In genomic region chr9:66155534-66155933, GRCm38 (mm10) we compare ENCODE assay signal across 20 mouse cellular contexts. TPM values are rescaled to one million over a fixed set of nuclear protein-coding genes. Genes with fewer than 3 reads are reported as not detected.
DNase-seq lines count a peak whose midpoint lies in the region; TF ChIP-seq lines count a peak whose summit lies in the region.
"Had no signal": no experiment of that assay in that cellular context is flagged by ENCODE, and none has a peak within 500 bp of the region (broad histone marks: within the 10 kb centered on the region; RNA-seq: fewer than 3 reads in every experiment).

No protein-coding gene starts in this region.

- in situ Hi-C loops in CH12.LX (cut with MboI; ENCODE audit: low pct_ligation_motif_present, low pct_unique_long_range_greater_than_20kb, low sequenced_read_pairs): loop anchor here (10.0 to 25.0 kb wide), 2 partner anchors 129 to 257 kb away; no protein-coding TSS in a partner anchor

- H3K27me3 ChIP-seq in heart, adult 2 months (ENCODE audit: control insufficient read depth, insufficient read depth, low read length): no peaks in the 10 kb centered on the region
- no peaks in the 10 kb centered on the region for H3K27me3 ChIP-seq in liver, adult 2 months (ENCODE audit: control insufficient read depth, insufficient read depth, low read length)
- H3K27me3 ChIP-seq in CH12.LX (replicated peaks): no peaks in the 10 kb centered on the region
- peaks cover 59% of the 10 kb centered on the region for H3K27me3 ChIP-seq in forebrain, embryonic 10.5 days (ENCODE audit: poor library complexity, severe bottlenecking)

- WGBS in heart, adult 2 months: 94% methylated on average over 1 of the region's 1 CpGs
- 92% methylated on average over 1 of the region's 1 CpGs for WGBS in liver, adult 2 months
- 85% methylated on average over 1 of the region's 1 CpGs for WGBS in forebrain, embryonic 10.5 days

- no peak overlapping the region for H3K27ac ChIP-seq in heart, adult 2 months
- H3K27ac ChIP-seq in liver, adult 2 months (replicated peaks; ENCODE audit: insufficient read depth, low read depth, low read length): 0 out of 2 replicates have a peak overlapping the region, but pooled peaks have one; percentile 3
- no peak overlapping the region for H3K27ac ChIP-seq in CH12.LX (ENCODE audit: insufficient read depth, low read depth)
- no peak overlapping the region for H3K27ac ChIP-seq in forebrain, embryonic 10.5 days
- H3K27ac ChIP-seq: embryonic facial prominence, embryonic 13.5 days; midbrain, embryonic 12.5 days; neural tube, embryonic 15.5 days had no signal

- intact Hi-C loops in heart, adult 2 months (cut with DNase I): loop anchor here (5.0 kb wide), 1 partner anchor 217 kb away; no protein-coding TSS in a partner anchor

- no peak overlapping the region for H3K4me2 ChIP-seq in CH12.LX (ENCODE audit: insufficient read depth, low read depth, poor library complexity, severe bottlenecking)
- H3K4me2 ChIP-seq: embryonic facial prominence, embryonic 13.5 days; heart, embryonic 12.5 days; midbrain, embryonic 12.5 days; neural tube, embryonic 15.5 days had no signal

- dilution Hi-C loops in CH12.LX (cut with MboI; ENCODE audit: extremely low pct_ligation_motif_present, extremely low pct_unique_long_range_greater_than_20kb, low sequenced_read_pairs): no loop called here

- H3K79me2 ChIP-seq in heart, adult 2 months (replicated peaks; ENCODE audit: control insufficient read depth, insufficient read depth, low read length): no peaks in the 10 kb centered on the region
- peaks cover 16% of the 10 kb centered on the region; the same call in 1 of the 2 replicates for H3K79me2 ChIP-seq in liver, adult 2 months (ENCODE audit: control insufficient read depth, insufficient read depth, low read length)
- 0 out of 2 replicates have a peak, but pooled peaks cover 3% of the 10 kb centered on the region for H3K79me2 ChIP-seq in CH12.LX (replicated peaks; ENCODE audit: control insufficient read depth, extremely low read depth, insufficient read depth, poor library complexity, severe bottlenecking)

- no peak for DNase-seq in heart, adult 2 months
- no peak for DNase-seq in heart, adult 11 months
- DNase-seq in liver, adult 2 months (ENCODE audit: extremely low read depth, low read depth, low spot score): no peak
- DNase-seq in liver (no peak), CH12.LX (ENCODE audit: extremely low read depth) (no peak)
- DNase-seq in brain, embryonic 14.5 days (ENCODE audit: low read depth): peak; percentile 4
- DNase-seq in right cerebral cortex, postnatal 25 days: no peak
- DNase-seq in forebrain, embryonic 10.5 days (ENCODE audit: extremely low spot score, low spot score): no peak
- DNase-seq: adrenal gland, postnatal 36 days; cerebellum, adult 9-10 months; gastrocnemius, postnatal 36 days; heart, postnatal 36 days; kidney, adult 8-10 months; lung, adult 2 months; right cerebral cortex, postnatal 4 days had no signal

- peaks cover 8% of the 10 kb centered on the region for H3K4me1 ChIP-seq in heart, adult 2 months (ENCODE audit: control insufficient read depth, insufficient read depth, low read length)
- H3K4me1 ChIP-seq in liver, adult 2 months (ENCODE audit: control insufficient read depth, insufficient read depth, low read length): peaks cover 23% of the 10 kb centered on the region
- H3K4me1 ChIP-seq in CH12.LX (ENCODE audit: control insufficient read depth in 1 of 2, insufficient read depth in 2 of 2): peaks cover 26 to 57% of the 10 kb centered on the region in 2 experiments
- H3K4me1 ChIP-seq in forebrain, embryonic 10.5 days: peaks cover 13% of the 10 kb centered on the region

- TF ChIP-seq EP300 in heart, adult 2 months (IDR thresholded peaks at IDR 0.05; ENCODE audit: insufficient read depth, low read depth, low read length): no peak
- TF ChIP-seq EP300 in CH12.LX (IDR thresholded peaks at IDR 0.05; ENCODE audit: low read length): no peak

- no peak; the same call in 1 of the 2 replicates for TF ChIP-seq RAD21 in CH12.LX (IDR thresholded peaks at IDR 0.05; ENCODE audit: low read depth, low read length)

- H3K9me3 ChIP-seq in CH12.LX (replicated peaks; ENCODE audit: low read length): peaks cover 3% of the 10 kb centered on the region
- no peaks in the 10 kb centered on the region for H3K9me3 ChIP-seq in forebrain, embryonic 10.5 days
- H3K9me3 ChIP-seq: embryonic facial prominence, embryonic 13.5 days; heart, embryonic 12.5 days; midbrain, embryonic 12.5 days; neural tube, embryonic 15.5 days had no signal

- peak; percentile 55 for TF ChIP-seq CTCF in heart, adult 2 months (IDR thresholded peaks at IDR 0.05)
- no peak for TF ChIP-seq CTCF in liver, adult 2 months (IDR thresholded peaks at IDR 0.05; ENCODE audit: low read depth, low read length)
- TF ChIP-seq CTCF in CH12.LX (conservative IDR thresholded peaks at IDR 0.05 in 1 of 2, IDR thresholded peaks at IDR 0.05 in 1 of 2; ENCODE audit: low read depth in 2 of 2, low read length in 2 of 2): peak in 1 of 2 experiments; percentile 49; a peak in 2 of 4 replicates
- TF ChIP-seq CTCF in brain, embryonic 14.5 days (IDR thresholded peaks at IDR 0.05; ENCODE audit: borderline replicate concordance, extremely low read depth, insufficient read depth, insufficient read length): no peak

- TF ChIP-seq POLR2A in heart, adult 2 months (IDR thresholded peaks at IDR 0.05; ENCODE audit: insufficient read depth, low read depth, low read length): no peak
- no peak for TF ChIP-seq POLR2A in liver, adult 2 months (IDR thresholded peaks at IDR 0.05; ENCODE audit: extremely low read depth, insufficient read depth, low read length)
- no peak for TF ChIP-seq POLR2A in CH12.LX (IDR thresholded peaks at IDR 0.05; ENCODE audit: low read depth, low read length)
- no peak for TF ChIP-seq POLR2A in brain, embryonic 14.5 days (IDR thresholded peaks at IDR 0.05; ENCODE audit: borderline replicate concordance, extremely low read depth, insufficient read depth, insufficient read length, poor library complexity, severe bottlenecking)

- H3K36me3 ChIP-seq in heart, adult 2 months (ENCODE audit: control insufficient read depth, insufficient read depth, low read length): no peaks in the 10 kb centered on the region
- no peaks in the 10 kb centered on the region for H3K36me3 ChIP-seq in liver, adult 2 months (ENCODE audit: control insufficient read depth, insufficient read depth, low read length)
- H3K36me3 ChIP-seq in CH12.LX (replicated peaks in 1 of 2; ENCODE audit: control insufficient read depth in 1 of 2, insufficient read depth in 1 of 2, low read length in 1 of 2): peaks cover 0 to 4% of the 10 kb centered on the region in 2 experiments
- H3K36me3 ChIP-seq in forebrain, embryonic 10.5 days (replicated peaks): no peaks in the 10 kb centered on the region
- H3K36me3 ChIP-seq: embryonic facial prominence, embryonic 13.5 days; heart, embryonic 12.5 days; midbrain, embryonic 12.5 days; neural tube, embryonic 15.5 days had no signal

- no peak overlapping the region for H3K4me3 ChIP-seq in heart, adult 2 months
- no peak overlapping the region for H3K4me3 ChIP-seq in liver, adult 2 months (ENCODE audit: insufficient read depth, low read depth, low read length)
- no peak overlapping the region for H3K4me3 ChIP-seq in CH12.LX (replicated peaks in 1 of 3; ENCODE audit: low read depth in 2 of 3, low read length in 2 of 3, poor library complexity in 1 of 3)
- no peak overlapping the region for H3K4me3 ChIP-seq in forebrain, embryonic 10.5 days
- H3K4me3 ChIP-seq: embryonic facial prominence, embryonic 13.5 days; heart, embryonic 12.5 days; midbrain, embryonic 12.5 days; myocyte; neural tube, embryonic 15.5 days had no signal

- no peak overlapping the region for H3K9ac ChIP-seq in heart, adult 2 months (ENCODE audit: low read depth, low read length)
- H3K9ac ChIP-seq in liver, adult 2 months (ENCODE audit: low read depth, low read length): no peak overlapping the region
- no peak overlapping the region for H3K9ac ChIP-seq in CH12.LX (ENCODE audit: insufficient read depth, low read depth)
- H3K9ac ChIP-seq: embryonic facial prominence, embryonic 13.5 days; heart, embryonic 12.5 days; midbrain, embryonic 12.5 days; neural tube, embryonic 15.5 days had no signal

TF ChIP-seq in CH12.LX, 34 proteins besides CTCF, POLR2A, EP300 and RAD21:
- TF ChIP-seq GABPA (IDR thresholded peaks at IDR 0.05; ENCODE audit: insufficient replicate concordance, low read depth, low read length) (no peak), MAFK (IDR thresholded peaks at IDR 0.05; ENCODE audit: insufficient replicate concordance, low read length) (no peak), ELF1 (IDR thresholded peaks at IDR 0.05; ENCODE audit: low read depth, low read length) (no peak), ZNF384 (IDR thresholded peaks at IDR 0.05; ENCODE audit: low read depth, low read length) (peak; percentile 17; the same call in 1 of the 2 replicates), IRF4 (IDR thresholded peaks at IDR 0.05; ENCODE audit: low read depth, low read length) (no peak)

RNA-seq across cellular contexts. Expression of gene Dapk2, which starts 2.5 kb away (rescaled TPM):
- 1 to 10 TPM; 5.8 TPM for total RNA-seq in heart, adult 2 months (2021)
- polyA plus RNA-seq in heart, adult 2 months (2012; rRNA removed): 5.6 and 8.5 TPM in 2 replicates
- total RNA-seq in liver, adult 2 months (2014; rRNA removed): 9.6 and 11.0 TPM in 2 replicates
- 4.3 and 6.2 TPM in 2 replicates for polyA plus RNA-seq in liver, adult 2 months (2012; rRNA removed)
- total RNA-seq in CH12.LX (2012; rRNA removed): 28.4 and 39.0 TPM in 2 replicates
- 60.3 and 62.4 TPM in 2 replicates for total RNA-seq in CH12.LX (2014; rRNA removed)
- polyA plus RNA-seq in CH12.LX (2012; ENCODE audit: insufficient read length, low read depth): 25.2 and 26.7 TPM in 2 replicates
- polyA plus RNA-seq in brain, embryonic 14.5 days (2012; rRNA removed): 1.0 and 1.1 TPM in 2 replicates
- 7.6 and 8.9 TPM in 2 replicates for polyA plus RNA-seq in forebrain, embryonic 10.5 days (2016; fragmentation: Nextera tagmentation; extraction: Ambion mirVana)

RNA-seq across cellular contexts. Expression of gene Ciao2a, which starts 29.1 kb away (rescaled TPM):
- 10 to 100 TPM; 59.7 to 68.1 TPM for total RNA-seq in heart, adult 2 months (2021)
- polyA plus RNA-seq in heart, adult 2 months (2012; rRNA removed): 19.5 and 31.2 TPM in 2 replicates
- total RNA-seq in liver, adult 2 months (2014; rRNA removed): 47.0 and 50.5 TPM in 2 replicates
- 13.6 and 16.4 TPM in 2 replicates for polyA plus RNA-seq in liver, adult 2 months (2012; rRNA removed)
- 144 and 180 TPM in 2 replicates for total RNA-seq in CH12.LX (2012; rRNA removed)
- total RNA-seq in CH12.LX (2014; rRNA removed): 359 and 411 TPM in 2 replicates
- polyA plus RNA-seq in CH12.LX (2012; ENCODE audit: insufficient read length, low read depth): 197 and 246 TPM in 2 replicates
- 35.8 and 36.3 TPM in 2 replicates for polyA plus RNA-seq in brain, embryonic 14.5 days (2012; rRNA removed)
- 166 and 168 TPM in 2 replicates for polyA plus RNA-seq in forebrain, embryonic 10.5 days (2016; fragmentation: Nextera tagmentation; extraction: Ambion mirVana)

RNA-seq across cellular contexts. Expression of gene Snx1, which starts 29.1 kb away (rescaled TPM):
- total RNA-seq in heart, adult 2 months (2021): 10 to 100 TPM; 24.8 to 27.6 TPM
- polyA plus RNA-seq in heart, adult 2 months (2012; rRNA removed): 19.2 and 25.2 TPM in 2 replicates
- 21.3 and 22.1 TPM in 2 replicates for total RNA-seq in liver, adult 2 months (2014; rRNA removed)
- polyA plus RNA-seq in liver, adult 2 months (2012; rRNA removed): 10.8 and 11.9 TPM in 2 replicates
- 86.4 and 91.4 TPM in 2 replicates for total RNA-seq in CH12.LX (2012; rRNA removed)
- 170 and 186 TPM in 2 replicates for total RNA-seq in CH12.LX (2014; rRNA removed)
- 110 and 114 TPM in 2 replicates for polyA plus RNA-seq in CH12.LX (2012; ENCODE audit: insufficient read length, low read depth)
- 75.6 and 101 TPM in 2 replicates for polyA plus RNA-seq in brain, embryonic 14.5 days (2012; rRNA removed)
- polyA plus RNA-seq in forebrain, embryonic 10.5 days (2016; fragmentation: Nextera tagmentation; extraction: Ambion mirVana): 136 and 140 TPM in 2 replicates
